Mouse (Mus musculus): Measurements from ENCODE around the gene Olfr1437.
"Not testable (repeated sequence)": the region's sequence is repeated elsewhere in the genome, so short reads cannot be mapped to it uniquely, and the experiment has no call there.

The Olfr1437 gene

DNA sequence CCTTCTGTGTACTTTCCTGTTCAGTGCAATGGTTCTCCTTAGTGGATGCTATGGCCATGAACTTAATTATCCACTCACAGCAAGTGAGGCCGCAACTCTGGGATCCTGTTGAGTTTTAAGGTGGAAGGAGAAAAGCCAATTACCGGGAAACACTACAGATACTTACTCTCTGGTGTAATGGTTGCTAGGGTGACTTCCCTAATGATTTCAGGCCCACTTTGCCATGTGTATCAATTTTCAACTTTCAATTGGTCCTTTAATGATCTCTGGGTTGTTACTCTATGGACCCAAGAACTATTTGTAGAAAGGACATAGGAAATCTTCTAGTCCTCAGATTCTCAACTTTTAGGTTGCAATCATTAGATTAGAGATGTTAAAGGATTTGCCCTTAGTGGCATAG, at the start of gene Olfr1437:
Olfr1437 (minus strand) TSS at position 101 of the 400 bp plus-strand sequence.
- DNase-seq: no peak

DNA sequence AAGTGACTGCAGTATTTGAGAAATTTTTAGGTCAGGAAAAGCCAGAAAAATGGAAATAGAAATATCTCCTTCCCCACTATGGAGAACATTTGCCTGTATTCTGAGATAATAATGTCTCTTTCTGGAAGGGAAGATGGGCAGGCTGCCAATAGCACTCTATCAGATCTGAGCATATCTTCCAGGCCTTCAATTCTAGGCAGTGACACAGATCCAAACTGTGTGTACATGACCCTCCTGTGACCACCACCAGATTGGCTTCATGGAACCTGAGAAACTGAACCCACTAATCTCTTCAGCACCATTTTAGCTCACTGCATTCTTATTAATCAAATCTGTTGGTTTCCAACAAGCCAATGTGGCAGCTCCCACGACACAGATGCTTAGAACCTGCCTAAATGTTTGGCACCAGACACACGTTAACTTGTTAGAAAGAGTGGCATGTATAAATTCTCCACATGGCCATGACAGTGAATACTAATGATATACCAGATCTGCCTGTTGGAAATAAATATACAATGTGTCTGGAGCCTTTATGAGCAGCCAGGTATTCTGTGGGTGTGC, 49.6 kb upstream of the Olfr1437 start:
- no peak for DNase-seq

DNA sequence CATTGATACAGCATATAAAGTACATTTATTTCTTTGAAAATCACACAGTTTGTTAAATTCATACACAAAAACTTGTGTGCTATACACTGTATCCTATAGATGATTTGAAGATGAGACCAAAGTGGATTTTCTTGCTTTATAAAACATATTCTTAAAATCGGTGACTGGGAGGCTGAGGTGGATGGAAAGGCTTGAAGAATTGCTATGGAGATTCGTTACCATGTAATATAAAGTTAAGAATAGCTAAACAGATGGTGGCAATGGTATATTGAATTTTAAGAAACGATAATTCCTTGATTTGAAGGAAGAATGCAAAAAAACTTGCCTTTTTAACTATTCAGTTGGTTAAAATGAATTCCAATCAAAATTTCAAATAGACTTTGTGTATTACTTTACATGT, 48.1 kb upstream of the Olfr1437 start:
- DNase-seq: no peak

DNA sequence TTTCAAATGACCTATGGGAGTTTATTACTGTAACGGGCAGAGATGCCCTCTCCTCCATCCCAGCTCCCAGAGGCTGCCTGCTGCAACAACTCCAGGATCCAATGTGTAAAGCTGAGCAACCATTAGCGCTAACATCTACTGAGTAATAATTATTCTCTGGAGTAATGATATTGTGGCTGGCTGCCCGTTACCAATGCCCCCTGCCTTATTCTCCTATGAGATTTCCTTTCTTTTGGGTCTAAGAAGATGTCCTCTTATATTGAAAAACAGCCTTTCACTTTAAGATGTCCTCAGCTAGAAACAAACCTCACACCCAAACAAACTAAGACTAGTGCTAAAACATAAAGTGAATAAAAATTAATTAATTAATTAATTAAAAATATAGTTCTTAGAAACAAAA, 10.9 kb upstream of the Olfr1437 start, which contains the start of gene Olfr1438-ps1:
Olfr1438-ps1 (minus strand) TSS at position 101 of the 400 bp plus-strand sequence.
- no peak for DNase-seq

DNA sequence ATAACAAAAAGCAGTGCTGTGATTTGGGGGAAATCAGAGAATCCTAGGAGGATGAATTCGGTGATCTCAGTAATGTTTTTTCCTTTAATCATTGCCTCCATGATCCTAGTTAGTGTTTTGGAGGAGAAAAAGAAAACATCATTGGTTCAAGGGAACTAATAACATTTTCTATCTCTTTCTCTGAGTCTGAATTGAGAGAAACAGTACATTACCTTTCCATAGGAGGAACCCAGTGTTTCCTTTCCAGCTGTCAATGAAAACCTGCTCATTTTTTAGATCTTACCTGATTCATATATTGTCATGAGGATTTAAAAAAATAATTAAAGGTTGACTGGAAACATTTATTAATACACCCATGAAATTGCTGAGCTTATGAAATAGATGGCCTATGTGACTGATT, 25.9 kb downstream of the Olfr1437 start, which contains the start of gene Olfr1436:
Olfr1436 (minus strand) TSS at position 101 of the 400 bp plus-strand sequence.
- DNase-seq: not testable (repeated sequence)

DNA sequence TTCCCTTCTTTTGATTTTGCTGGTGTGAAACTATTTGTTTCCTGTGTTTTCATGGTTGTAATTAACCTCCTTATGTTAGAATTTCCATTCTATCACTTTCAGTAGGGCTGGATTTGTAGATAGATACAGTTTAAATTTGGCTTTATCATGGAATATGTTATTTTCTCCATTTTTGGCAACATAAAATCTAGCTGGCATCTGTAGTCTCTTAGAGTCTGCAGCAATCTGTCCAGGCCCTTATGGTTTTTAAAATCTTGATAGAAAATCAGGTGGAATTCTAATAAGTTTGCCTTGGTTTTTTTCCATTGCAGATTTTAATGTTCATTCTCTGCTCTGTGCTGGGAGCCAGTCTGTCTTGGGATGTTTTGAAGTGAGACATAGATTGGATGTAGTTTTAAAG, 31.9 kb downstream of the Olfr1437 start:
- DNase-seq: no peak

DNA sequence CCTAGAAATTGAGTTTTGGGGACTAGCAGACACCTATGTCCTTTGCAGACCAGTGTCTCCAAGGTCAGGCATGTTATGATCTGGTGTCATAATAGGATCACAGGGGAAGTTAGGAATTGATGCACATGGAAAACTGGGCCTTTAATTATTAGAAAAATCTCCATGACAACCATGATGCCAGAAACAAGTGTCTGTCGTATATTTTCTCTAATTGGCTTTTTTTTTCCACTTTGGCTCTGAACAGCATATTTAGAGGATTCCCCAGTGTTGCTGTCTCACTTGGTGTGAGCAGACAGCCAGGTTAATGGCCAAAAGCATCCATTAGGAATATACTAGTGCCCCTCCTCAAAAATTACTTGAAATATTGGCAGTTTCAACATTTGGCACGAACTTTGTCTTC, 45.3 kb downstream of the Olfr1437 start, which contains the start of gene Olfr1434:
Olfr1434 (plus strand) TSS at position 301 of the 400 bp plus-strand sequence.
- DNase-seq: no peak

Measured in B cell, adult 2 months (primary cell).